Mouse (Mus musculus) embryo, embryonic 11.5 days (tissue): ENCODE measurements around the gene Cd163l1.

Source experiments
- DNase-seq: peaks from one replicate; pipeline ENCODE4 v3.0.0-alpha.2; 2012; ENCODE audit warnings: low read depth, low spot score

The Cd163l1 gene

DNA sequence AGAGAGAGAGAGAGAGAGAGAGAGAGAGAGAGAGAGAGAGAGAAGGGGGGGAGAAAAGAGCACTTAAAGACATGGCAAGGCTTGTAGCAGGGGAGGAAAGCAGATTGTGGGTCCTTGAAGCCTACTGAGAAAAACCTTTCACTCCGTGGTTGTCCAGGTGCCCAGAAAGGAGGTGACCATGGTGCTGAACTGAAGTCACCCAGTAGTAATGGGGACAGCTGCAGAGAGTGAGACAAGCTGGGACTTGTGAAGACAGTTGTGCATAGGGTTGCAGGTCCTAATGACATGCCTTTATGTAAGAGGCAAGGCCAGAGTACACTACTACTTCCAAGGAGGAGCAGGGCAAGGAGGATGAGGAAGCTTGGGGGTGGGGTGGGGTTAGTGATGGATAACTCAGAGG is 1.2 kb downstream of the Cd163l1 start:
- DNase-seq, result no peak

DNA sequence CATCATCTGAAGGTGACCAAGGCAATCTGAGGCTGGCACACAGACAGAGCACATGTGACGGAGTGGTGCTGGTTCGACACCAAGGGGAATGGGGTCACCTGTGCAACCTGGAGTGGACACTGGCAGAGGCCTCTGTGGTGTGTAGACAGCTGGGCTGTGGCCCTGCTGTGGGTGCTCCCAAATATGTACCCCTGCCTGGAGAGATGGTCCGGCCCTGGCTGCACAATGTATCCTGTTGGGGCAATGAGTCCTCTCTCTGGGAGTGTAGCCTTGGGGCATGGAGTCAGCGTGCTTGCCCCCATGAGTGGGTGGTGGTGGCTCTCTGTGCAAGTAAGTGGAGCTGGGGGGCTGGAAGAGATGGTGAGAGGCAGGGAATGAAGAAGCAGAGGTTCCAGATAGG is 2.3 kb downstream of the Cd163l1 start:
- no peak for DNase-seq

DNA sequence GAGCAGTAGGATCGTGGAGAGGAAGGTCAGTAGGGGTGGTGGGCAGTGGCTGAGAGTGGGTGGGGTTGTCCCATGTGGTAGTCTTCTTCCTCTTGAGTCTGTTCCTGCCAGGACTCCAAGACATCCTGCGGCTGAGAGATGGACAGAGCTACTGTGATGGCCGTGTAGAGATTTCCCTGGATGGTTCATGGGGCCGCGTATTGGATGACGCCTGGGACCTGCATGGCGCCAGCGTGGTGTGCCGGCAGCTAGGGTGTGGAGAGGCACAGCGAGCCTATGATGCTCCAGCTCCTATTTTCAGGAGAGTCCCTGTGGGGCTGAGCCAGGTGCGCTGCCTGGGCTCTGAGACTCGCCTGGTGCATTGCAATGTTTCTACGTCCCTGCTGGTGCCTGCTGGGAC is 6.1 kb downstream of the Cd163l1 start:
- no peak for DNase-seq

DNA sequence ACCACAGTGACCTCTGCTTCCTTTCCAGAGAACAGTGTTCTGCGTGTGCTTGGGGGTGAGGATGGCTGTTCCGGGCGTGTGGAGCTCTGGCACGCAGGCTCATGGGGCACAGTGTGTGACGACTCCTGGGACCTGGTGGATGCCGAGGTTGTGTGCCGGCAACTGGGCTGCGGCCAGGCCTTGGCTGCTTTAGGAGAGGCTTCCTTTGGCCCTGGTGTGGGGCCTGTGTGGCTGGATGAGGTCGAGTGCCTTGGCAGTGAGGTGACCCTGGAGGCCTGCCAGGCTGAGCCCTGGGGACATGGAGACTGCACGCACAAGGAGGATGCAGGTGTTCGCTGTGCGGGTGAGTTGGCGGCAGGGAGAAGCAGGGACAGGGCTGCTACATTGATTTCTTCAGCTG is 10.4 kb downstream of the Cd163l1 start:
- no peak for DNase-seq

DNA sequence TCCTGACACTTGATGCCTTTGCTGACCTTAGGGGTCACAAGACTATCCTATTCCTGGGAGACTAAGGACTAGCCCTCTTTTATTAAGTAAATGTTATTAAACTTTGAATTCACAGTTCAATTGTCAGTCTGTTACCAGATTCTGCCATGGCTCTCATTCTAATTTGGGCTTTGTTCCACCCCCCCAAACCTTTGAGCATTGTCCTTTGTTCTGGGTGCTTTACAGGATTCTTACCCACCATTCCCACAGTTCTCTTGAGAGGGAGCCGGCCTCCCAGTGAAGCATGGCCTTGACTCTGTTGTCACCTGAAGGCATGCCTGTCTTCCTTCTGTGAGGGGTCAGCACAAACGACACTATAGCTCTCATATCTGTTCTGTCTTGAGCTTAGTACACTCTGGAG is 13.0 kb downstream of the Cd163l1 start:
- DNase-seq, result no peak

DNA sequence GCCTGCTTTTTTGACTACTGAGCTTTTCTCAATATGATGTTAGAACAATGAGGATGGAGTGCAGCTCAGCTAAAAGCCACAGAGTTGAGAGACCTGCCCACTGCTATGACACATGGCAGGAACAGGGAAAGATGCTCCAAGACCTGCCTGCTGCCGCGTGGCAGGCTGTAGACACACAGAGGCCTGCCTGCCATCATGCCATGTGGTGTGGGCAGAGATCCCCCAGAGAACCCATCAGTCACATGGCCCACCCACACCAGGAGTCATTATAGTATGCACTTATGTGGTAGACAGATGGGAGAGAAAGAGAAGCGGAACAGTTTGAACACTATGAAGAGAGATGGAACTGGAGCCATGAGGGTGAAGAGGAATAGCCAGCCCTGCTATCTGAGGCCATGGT is 15.6 kb downstream of the Cd163l1 start:
- DNase-seq, result no peak

DNA sequence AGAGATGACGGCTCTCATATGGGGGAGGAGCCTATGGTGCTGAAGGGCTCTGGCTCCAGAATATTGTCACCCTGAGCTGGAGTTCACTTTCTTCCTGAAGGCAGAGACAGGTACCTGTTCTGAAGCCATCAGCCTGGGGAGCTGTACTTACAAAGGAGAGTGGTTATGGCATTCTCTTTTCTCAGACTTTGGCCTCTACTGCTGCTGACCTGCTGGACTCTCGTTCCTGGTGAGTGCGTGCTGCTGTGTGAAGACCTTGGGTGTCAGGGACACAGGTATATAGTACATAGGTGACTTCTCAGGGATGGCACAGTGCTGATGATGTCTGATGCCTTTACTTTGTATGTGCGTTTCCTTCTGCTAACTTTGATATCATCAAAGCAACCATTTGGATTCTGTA is 29.1 kb downstream of the Cd163l1 start, which contains the start of gene 5830411N06Rik:
Gene 5830411N06Rik (plus strand): TSS at position 69 of the 400 bp plus-strand sequence.
- no peak for DNase-seq

DNA sequence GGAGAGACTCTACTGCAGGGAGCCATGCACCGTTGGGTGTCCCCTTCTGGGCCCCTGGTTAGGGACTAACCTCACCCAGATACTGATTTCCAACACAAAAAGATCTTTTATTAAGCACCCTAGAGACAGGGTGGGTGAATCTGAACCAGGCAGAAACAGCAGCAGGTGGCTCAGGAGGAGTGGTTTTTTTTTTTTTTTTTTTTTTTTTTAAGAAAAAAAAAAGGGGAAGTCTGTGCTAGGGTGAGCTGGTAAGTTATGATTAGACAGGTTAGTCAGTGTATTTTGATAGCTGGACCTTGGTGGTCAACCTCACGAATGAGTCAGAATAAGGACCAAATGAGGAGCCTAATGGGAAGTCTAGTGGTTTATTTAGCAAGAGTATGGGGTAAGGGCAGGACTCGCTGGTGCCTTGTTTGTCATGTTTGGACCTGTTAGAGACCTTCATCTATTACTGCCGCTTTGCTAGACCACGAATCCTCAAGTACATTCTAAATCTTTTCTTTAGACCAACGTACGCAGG is 35.8 kb downstream of the Cd163l1 start:
- DNase-seq, result no peak
